Mouse (Mus musculus) gastrocnemius, postnatal 36 days (tissue): ENCODE data around the gene Adam11. TPM values are rescaled to one million over a fixed set of nuclear protein-coding genes. Genes with fewer than 3 reads are reported as not detected.
"Not testable (repeated sequence)": the region's sequence is repeated elsewhere in the genome, so short reads cannot be mapped to it uniquely, and the experiment has no call there.

Experiments used
- DNase-seq, 2 experiments: peaks; one replicate each; pipeline ENCODE4 v3.0.0; 2022
- intact Hi-C: fragments of 180-260 bp; cut with DNase I; formaldehyde crosslinking; loops from one replicate; pipeline ENCODE4 v1.15.1; 2025
- long read RNA-seq, 2 experiments: library from polyadenylated mRNA; stranded (forward); transcript quantifications; one replicate each; pipeline ENCODE4 v2.0.0; 2021
- total RNA-seq, 2 experiments: library from RNA; stranded (reverse); gene quantifications; 2 replicates each; pipeline ENCODE4 v1.2.3; 2021

Adam11 gene
- total RNA-seq = under 1 TPM; 0.32 to 0.79 TPM
- long read RNA-seq, experiment 1 = 0 reads
- long read RNA-seq, experiment 2 = 0 reads

GRCm38 (mm10) chr11:102761309-102762210 lies at the start of gene Adam11:
Gene Adam11, plus strand, starts transcription at chr11:102761439.
- intact Hi-C loops = no loop called here
- no peak for DNase-seq

GRCm38 (mm10) chr11:102712411-102712810 lies 48.8 kb upstream of the Adam11 start:
- intact Hi-C loops = no loop called here
- DNase-seq = no peak

- DNase-seq, intact Hi-C loops: not testable (repeated sequence)
These were observed 46.7 kb upstream of the Adam11 start for GRCm38 (mm10) chr11:102714578-102714977.

GRCm38 (mm10) chr11:102716135-102716534 lies 45.1 kb upstream of the Adam11 start:
- no peak for DNase-seq
- intact Hi-C loops = no loop called here

- intact Hi-C loops = no loop called here
- no peak for DNase-seq
These were observed 35.7 kb upstream of the Adam11 start for GRCm38 (mm10) chr11:102725574-102725973.

GRCm38 (mm10) chr11:102728614-102729013 lies 32.6 kb upstream of the Adam11 start:
- intact Hi-C loops = no loop called here
- peak in 1 of 2 experiments; percentile 25 for DNase-seq

- no peak for DNase-seq
- intact Hi-C loops = no loop called here
These were observed 31.4 kb upstream of the Adam11 start for GRCm38 (mm10) chr11:102729835-102730234.

- no peak for DNase-seq
- intact Hi-C loops = no loop called here
These were observed 29.9 kb upstream of the Adam11 start for GRCm38 (mm10) chr11:102731366-102731765.

GRCm38 (mm10) chr11:102733146-102733545 lies 28.1 kb upstream of the Adam11 start:
- intact Hi-C loops = no loop called here

GRCm38 (mm10) chr11:102734961-102735360 lies 26.3 kb upstream of the Adam11 start:
- DNase-seq = no peak
- intact Hi-C loops = no loop called here

More at GRCm38 (mm10) chr11:102733146-102733545, 28.1 kb upstream of the Adam11 start:
- no peak for DNase-seq

GRCm38 (mm10) chr11:102738046-102738445 lies 23.2 kb upstream of the Adam11 start:
- intact Hi-C loops = no loop called here
- DNase-seq = no peak

- intact Hi-C loops = no loop called here
- no peak for DNase-seq
These were observed 21.8 kb upstream of the Adam11 start for GRCm38 (mm10) chr11:102739278-102739966.

GRCm38 (mm10) chr11:102740634-102741033 lies 20.6 kb upstream of the Adam11 start:
- intact Hi-C loops = no loop called here
- DNase-seq = no peak

- peak in 1 of 2 experiments; percentile 19 for DNase-seq
- intact Hi-C loops = no loop called here
These were observed 19.9 kb upstream of the Adam11 start for GRCm38 (mm10) chr11:102741129-102741950.

- DNase-seq = no peak
- intact Hi-C loops = no loop called here
These were observed 19.2 kb upstream of the Adam11 start for GRCm38 (mm10) chr11:102742066-102742465.

- intact Hi-C loops = no loop called here
- DNase-seq = no peak
These were observed 18.4 kb upstream of the Adam11 start for GRCm38 (mm10) chr11:102742843-102743242.

- no peak for DNase-seq
- intact Hi-C loops = no loop called here
These were observed 16.5 kb upstream of the Adam11 start for GRCm38 (mm10) chr11:102744746-102745145.

GRCm38 (mm10) chr11:102747866-102748265 lies 13.4 kb upstream of the Adam11 start:
- intact Hi-C loops = no loop called here
- no peak for DNase-seq

- DNase-seq = no peak
- intact Hi-C loops = no loop called here
These were observed 12.9 kb upstream of the Adam11 start for GRCm38 (mm10) chr11:102748381-102748780.

GRCm38 (mm10) chr11:102749712-102750111 lies 11.5 kb upstream of the Adam11 start:
- intact Hi-C loops = no loop called here
- DNase-seq = no peak
